Mouse (Mus musculus) spleen, adult 2 months (tissue): ENCODE data around the gene Mt3.

ENCODE experiments used
- CTCF ChIP-seq: fragments of 200-500 bp; IDR thresholded peaks from 2 replicates; pipeline ENCODE4 v1.5.1; 2011; ENCODE audit warnings: mild to moderate bottlenecking, inconsistent platforms; ENCODE audit not compliant: insufficient read depth, insufficient read length, insufficient replicate concordance; ENCODE audit errors: extremely low read depth
- POLR2A ChIP-seq: fragments of 200-500 bp; IDR thresholded peaks from 2 replicates; pipeline ENCODE4 v1.6.1; 2011; ENCODE audit warnings: low read depth, low read length, inconsistent platforms

- TF ChIP-seq CTCF = no peak
- no peak for TF ChIP-seq POLR2A
These were observed 44.5 kb upstream of the Mt3 start for GRCm38 (mm10) chr8:94107871-94108270.
